Comparison of ENCODE assay signal across 8 mouse cellular contexts in the genomic region with DNA sequence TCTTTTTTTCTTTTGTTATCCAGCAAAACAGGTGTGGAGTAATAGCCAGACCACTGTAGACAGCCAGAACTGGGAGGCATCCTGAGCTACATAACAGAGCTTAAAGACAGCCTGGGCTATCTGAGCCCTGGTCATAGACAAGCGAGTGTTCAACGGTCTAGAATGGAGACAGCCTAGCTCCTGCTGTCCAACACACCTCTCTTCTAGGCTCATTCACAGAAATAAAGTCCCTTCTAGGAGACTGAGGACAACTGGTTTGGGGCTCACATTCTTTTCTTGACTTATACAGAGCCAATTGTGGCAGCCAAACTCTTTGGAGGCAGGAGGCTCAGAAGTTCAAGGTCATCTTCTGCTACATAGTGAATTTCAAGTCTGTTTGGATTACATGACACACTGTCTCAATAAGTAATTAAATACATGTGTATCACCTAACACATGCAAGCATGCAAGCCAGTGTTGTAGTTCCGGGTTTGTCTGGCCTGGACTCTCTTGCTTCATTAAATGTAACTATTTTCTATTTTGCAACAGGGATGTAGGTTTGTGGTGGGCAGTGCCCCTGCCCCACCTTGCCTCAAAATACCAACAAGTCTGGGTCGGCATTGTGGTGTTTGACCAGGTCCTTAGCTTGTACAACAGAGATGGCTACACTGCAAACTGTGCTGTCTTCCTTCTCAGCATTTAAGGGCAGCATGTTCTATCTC. TPM values are rescaled to one million over a fixed set of nuclear protein-coding genes. Genes with fewer than 3 reads are reported as not detected.
DNase-seq lines count a peak whose midpoint lies in the region; ATAC-seq and TF ChIP-seq lines count a peak whose summit lies in the region.

No protein-coding gene starts in this region.

- no peak for DNase-seq in kidney, postnatal 14 days
- DNase-seq in intestine, embryonic 14.5 days (ENCODE audit: low spot score): no peak
- DNase-seq in midbrain, postnatal 0 days (ENCODE audit: low spot score): no peak
- DNase-seq in retina, embryonic 14.5 days (ENCODE audit: low spot score): no peak
- DNase-seq in cerebellum, adult 8-10 months: no peak
- no peak for DNase-seq in kidney, postnatal 10 days

- peak overlapping the region; percentile 70 for H3K4me2 ChIP-seq in kidney, embryonic 15.5 days
- peak overlapping the region; percentile 64 for H3K4me2 ChIP-seq in intestine, embryonic 14.5 days (ENCODE audit: low read length)
- peak overlapping the region; percentile 61 for H3K4me2 ChIP-seq in midbrain, postnatal 0 days (ENCODE audit: low read depth, low read length, poor library complexity, severe bottlenecking)

- no peaks in the 10 kb centered on the region for H3K27me3 ChIP-seq in kidney, embryonic 15.5 days
- H3K27me3 ChIP-seq in intestine, embryonic 14.5 days (replicated peaks; ENCODE audit: control insufficient read depth, insufficient read depth, low read length): no peaks in the 10 kb centered on the region
- H3K27me3 ChIP-seq in midbrain, postnatal 0 days (ENCODE audit: insufficient read depth, low read length): no peaks in the 10 kb centered on the region

- peaks cover 19% of the 10 kb centered on the region for H3K4me1 ChIP-seq in kidney, embryonic 15.5 days
- H3K4me1 ChIP-seq in brown adipose tissue, adult 24 weeks (ENCODE audit: control insufficient read depth, insufficient read depth, insufficient read length, low read length): peaks cover 4% of the 10 kb centered on the region; the same call in 1 of the 2 replicates
- no peaks in the 10 kb centered on the region; the same call in 1 of the 2 replicates for H3K4me1 ChIP-seq in intestine, embryonic 14.5 days (replicated peaks; ENCODE audit: control insufficient read depth, insufficient read depth, low read length)
- no peaks in the 10 kb centered on the region for H3K4me1 ChIP-seq in midbrain, postnatal 0 days (ENCODE audit: insufficient read depth, low read length)

- WGBS in kidney, embryonic 15.5 days: 61% methylated on average over 4 of the region's 4 CpGs
- 64% methylated on average over 4 of the region's 4 CpGs for WGBS in intestine, embryonic 14.5 days
- 79% methylated on average over 4 of the region's 4 CpGs for WGBS in midbrain, postnatal 0 days

- no peaks in the 10 kb centered on the region for H3K9me3 ChIP-seq in kidney, embryonic 15.5 days (replicated peaks)
- no peaks in the 10 kb centered on the region for H3K9me3 ChIP-seq in intestine, embryonic 14.5 days (ENCODE audit: control insufficient read depth, low read length)
- H3K9me3 ChIP-seq in midbrain, postnatal 0 days (ENCODE audit: low read length): no peaks in the 10 kb centered on the region

- H3K27ac ChIP-seq in kidney, embryonic 15.5 days: peak overlapping the region; percentile 90; the same call in 1 of the 2 replicates
- H3K27ac ChIP-seq in brown adipose tissue, adult 24 weeks (replicated peaks; ENCODE audit: low read depth, low read length): peak overlapping the region; percentile 58
- H3K27ac ChIP-seq in intestine, embryonic 14.5 days (ENCODE audit: low read depth): peak overlapping the region; percentile 77
- H3K27ac ChIP-seq in midbrain, postnatal 0 days (ENCODE audit: low read depth, low read length): 0 out of 2 replicates have a peak overlapping the region, but pooled peaks have one; percentile 9

- no peak for TF ChIP-seq CTCF in midbrain, postnatal 0 days (IDR thresholded peaks at IDR 0.05)

- peak; percentile 74; the same call in 1 of the 2 replicates for ATAC-seq in kidney, embryonic 15.5 days (replicated peaks; ENCODE audit: low FRiP score)
- no peak for ATAC-seq in intestine, embryonic 14.5 days (replicated peaks; ENCODE audit: low FRiP score, low TSS enrichment, low read depth)
- ATAC-seq in midbrain, postnatal 0 days (ENCODE audit: low FRiP score): no peak

- peak overlapping the region; percentile 49 for H3K4me3 ChIP-seq in kidney, embryonic 15.5 days (replicated peaks)
- H3K4me3 ChIP-seq in brown adipose tissue, adult 24 weeks (ENCODE audit: insufficient read depth, low read depth, low read length): peak overlapping the region; percentile 62
- H3K4me3 ChIP-seq in intestine, embryonic 14.5 days (ENCODE audit: low read depth, low read length): peak overlapping the region; percentile 44
- H3K4me3 ChIP-seq in midbrain, postnatal 0 days (ENCODE audit: low read depth, low read length): peak overlapping the region; percentile 39

- H3K9ac ChIP-seq in kidney, embryonic 15.5 days: peak overlapping the region; percentile 51; the same call in 1 of the 2 replicates
- peak overlapping the region; percentile 61 for H3K9ac ChIP-seq in intestine, embryonic 14.5 days (ENCODE audit: low read length)
- H3K9ac ChIP-seq in midbrain, postnatal 0 days (replicated peaks; ENCODE audit: low read length, poor library complexity, severe bottlenecking): no peak overlapping the region

- no peaks in the 10 kb centered on the region for H3K36me3 ChIP-seq in kidney, embryonic 15.5 days
- H3K36me3 ChIP-seq in intestine, embryonic 14.5 days (ENCODE audit: control insufficient read depth, insufficient read depth, low read length): no peaks in the 10 kb centered on the region
- no peaks in the 10 kb centered on the region for H3K36me3 ChIP-seq in midbrain, postnatal 0 days (ENCODE audit: insufficient read depth, low read length)

RNA-seq across cellular contexts. Expression of a gene that starts 37.4 kb away (rescaled TPM):
- polyA plus RNA-seq in kidney, embryonic 15.5 days (2015; fragmentation: Nextera tagmentation; extraction: Ambion mirVana): 4.7 and 5.0 TPM in 2 replicates
- 5.3 and 7.2 TPM in 2 replicates for polyA plus RNA-seq in brown adipose tissue, adult 24 weeks (2012; ENCODE audit: insufficient read depth, insufficient read length, missing spikeins)
- 3.8 and 4.3 TPM in 2 replicates for polyA plus RNA-seq in intestine, embryonic 14.5 days (2014; fragmentation: Nextera tagmentation; extraction: Ambion mirVana)
- total RNA-seq in midbrain, postnatal 0 days (2014; rRNA removed): 3.7 and 3.8 TPM in 2 replicates
- polyA plus RNA-seq in midbrain, postnatal 0 days (2015; fragmentation: Nextera tagmentation; extraction: Ambion mirVana): 0.44 and 0.49 TPM in 2 replicates

Comparison
In these comparisons a context has a peak if more than half of its experiments do, and no peak if none do; other contexts are left out.
1. H3K27ac ChIP-seq: peak in every context shown above with its lines; median percentile 90 in kidney, embryonic 15.5 days; 77 in intestine, embryonic 14.5 days; 58 in brown adipose tissue, adult 24 weeks; 9 in midbrain, postnatal 0 days.